Mouse (Mus musculus) hematopoietic stem cell, adult 5-6 weeks (primary cell): ENCODE measurements around the gene Robo1. TPM values are rescaled to one million over a fixed set of nuclear protein-coding genes. Genes with fewer than 3 reads are reported as not detected.
"Not testable (repeated sequence)": the region's sequence is repeated elsewhere in the genome, so short reads cannot be mapped to it uniquely, and the experiment has no call there.

Experiments
- ATAC-seq, 2 experiments: fragments of 125-278 bp in 1 of 2; replicated peaks in 1 of 2; 2 replicates each; pipeline ENCODE4 v1.8.0; 2016 to 2017; ENCODE audit warnings: inconsistent platforms in 2 of 2, mild to moderate bottlenecking in 2 of 2, moderate number of reproducible peaks in 2 of 2, low read depth in 1 of 2, moderate TSS enrichment in 1 of 2; ENCODE audit not compliant: low FRiP score in 2 of 2, poor library complexity in 2 of 2, severe bottlenecking in 2 of 2, insufficient read depth in 1 of 2, low TSS enrichment in 1 of 2
- total RNA-seq: library from RNA; stranded (forward); fragments of 172-1452, 232-1000 nt; gene quantifications from 2 replicates; pipeline ENCODE4 v1.2.3, GENCODE M21; 2017

Robo1 gene
- total RNA-seq, 1 experiment from 2014 or later, result 0.40 TPM

DNA sequence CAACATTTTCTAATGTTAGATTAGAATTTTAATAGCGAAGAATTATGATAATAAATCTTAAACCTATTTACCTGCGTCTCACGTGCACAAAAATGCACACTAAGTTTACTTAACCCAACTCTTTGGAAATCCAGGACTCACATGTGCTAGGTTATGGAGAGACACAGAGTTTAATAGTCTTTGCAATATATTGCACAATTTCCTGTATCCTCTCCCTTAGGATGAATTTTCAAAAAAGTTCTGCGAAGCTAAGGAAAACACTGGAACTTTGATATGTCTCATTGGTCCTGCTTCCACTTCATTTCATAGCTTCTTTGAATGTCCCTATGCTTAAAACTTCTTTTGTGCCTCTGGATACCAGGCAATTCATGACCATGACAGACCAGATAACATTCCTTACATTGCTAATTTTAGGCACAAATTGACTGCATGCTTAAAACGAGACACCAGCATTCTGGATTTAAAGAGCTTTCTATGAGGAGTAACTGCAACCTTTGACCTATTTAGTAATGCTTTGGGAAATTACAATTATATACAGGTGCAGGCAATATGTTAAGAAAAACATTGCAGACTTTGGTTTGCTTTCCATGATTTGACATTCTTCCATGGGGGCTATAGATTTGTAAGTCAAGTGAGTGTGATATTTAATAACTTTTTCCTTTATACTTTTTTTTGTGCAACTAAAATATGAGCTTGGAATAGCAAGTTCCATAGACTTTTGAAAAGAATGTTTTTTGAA lies 111.4 kb downstream of the Robo1 start:
- no peak for ATAC-seq

DNA sequence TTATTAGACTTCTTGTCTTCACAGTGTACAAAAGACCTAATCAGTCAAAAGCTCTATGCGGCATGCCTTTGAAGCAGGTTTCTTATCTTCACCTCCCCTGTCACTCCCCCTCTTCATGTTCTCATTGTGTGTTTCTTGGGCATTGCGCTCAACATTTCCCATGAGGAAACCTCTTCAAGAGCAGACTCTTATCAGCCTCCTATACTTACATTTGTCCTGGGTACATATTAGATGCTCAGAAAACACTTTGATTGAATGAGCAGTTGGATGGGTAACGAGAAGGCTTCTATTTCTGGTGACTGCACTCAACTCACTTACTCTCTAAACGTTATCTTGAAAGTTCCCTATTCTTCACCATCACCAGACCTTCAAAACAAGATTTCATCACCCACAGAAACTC lies 114.3 kb downstream of the Robo1 start:
- ATAC-seq, result no peak

DNA sequence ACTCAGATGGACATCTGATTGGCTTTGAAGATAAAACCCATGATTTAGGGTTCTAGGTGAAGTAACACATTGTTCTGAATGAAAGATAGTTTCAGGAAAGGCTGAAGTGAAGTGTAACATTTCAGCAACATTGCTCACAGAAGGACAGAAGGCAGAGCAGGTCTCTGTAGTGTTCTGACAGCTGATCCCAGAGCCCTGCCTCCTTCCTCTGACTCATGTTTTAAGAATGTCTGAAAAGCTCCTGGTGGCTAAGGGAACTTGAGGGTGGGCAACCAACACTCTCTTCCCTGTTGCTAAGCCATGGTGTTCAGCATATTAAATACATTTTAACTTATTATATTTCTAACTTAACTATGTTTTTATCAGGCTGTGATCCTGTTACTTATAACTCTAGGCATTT lies 126.3 kb downstream of the Robo1 start:
- ATAC-seq, result no peak

DNA sequence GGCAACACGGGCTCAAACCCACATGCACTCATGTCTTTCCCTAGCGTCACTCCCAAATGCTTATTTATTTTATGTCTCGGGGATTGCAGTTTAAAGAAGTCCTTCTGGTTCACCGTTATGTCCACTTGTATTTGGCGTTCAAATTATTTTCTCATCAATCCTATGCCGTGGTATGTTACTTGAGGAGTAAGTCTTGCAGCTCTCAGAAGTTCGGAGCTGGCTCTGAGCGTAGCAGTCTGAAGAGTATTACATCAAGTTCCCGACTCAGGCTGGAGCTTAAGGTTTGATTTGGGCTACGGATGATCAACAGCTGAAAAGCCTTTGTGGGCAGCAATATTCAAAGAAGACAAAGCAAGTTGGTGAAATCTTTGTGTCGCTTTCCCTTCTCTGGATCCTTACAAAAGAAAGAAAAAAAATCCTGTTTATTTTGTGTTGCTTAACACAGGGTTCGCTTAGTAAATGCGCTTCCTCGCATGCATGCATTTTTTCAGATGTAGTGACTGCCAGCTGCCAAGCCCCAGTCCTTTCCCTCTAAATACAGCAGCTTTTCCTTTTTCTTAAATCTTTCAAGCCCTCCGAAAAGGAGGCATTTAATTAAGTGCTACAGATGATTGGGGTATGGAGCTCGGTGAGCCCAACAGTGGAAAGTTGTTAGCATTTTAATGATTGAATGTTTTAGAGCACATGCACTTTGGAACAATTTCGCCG lies 136.5 kb downstream of the Robo1 start:
- ATAC-seq, result no peak

DNA sequence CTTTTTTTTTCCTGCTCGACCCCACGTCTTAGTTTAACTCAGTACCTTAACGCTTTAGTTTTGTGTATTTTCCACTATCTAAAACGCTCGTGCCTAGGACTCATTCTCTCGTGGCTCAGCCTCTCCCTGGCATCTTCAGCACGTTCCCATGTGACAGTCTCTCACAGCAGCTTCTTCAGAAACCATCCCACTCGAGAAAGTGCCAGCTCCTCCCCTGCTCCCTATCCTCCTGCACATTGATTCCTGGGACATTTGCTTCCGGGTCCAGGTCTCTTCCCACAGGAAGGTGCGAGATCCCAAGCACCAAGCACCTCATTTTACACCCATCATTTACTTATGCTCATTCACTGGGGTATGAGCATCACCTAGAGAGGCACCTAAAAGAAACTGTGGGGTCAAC lies 150.0 kb downstream of the Robo1 start:
- no peak for ATAC-seq

DNA sequence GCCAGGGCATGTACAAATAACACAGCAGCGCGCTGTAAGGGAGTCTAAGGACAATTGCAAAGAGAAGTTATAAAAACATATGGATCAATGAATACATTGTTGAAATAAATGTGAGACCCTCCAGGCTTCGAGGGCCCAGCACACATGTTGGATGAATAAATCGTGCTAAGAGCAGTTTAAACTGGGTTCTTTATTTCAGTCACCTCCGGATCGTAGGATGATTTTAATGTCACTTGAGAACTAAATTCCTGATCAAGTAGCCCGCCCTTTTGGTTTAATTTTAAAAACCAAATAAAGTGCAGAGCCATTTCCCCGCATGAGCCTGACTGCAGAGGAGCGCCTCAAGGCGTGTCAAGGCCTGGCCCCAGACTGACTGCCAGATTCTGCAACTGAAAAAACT lies 150.5 kb downstream of the Robo1 start:
- no peak for ATAC-seq

DNA sequence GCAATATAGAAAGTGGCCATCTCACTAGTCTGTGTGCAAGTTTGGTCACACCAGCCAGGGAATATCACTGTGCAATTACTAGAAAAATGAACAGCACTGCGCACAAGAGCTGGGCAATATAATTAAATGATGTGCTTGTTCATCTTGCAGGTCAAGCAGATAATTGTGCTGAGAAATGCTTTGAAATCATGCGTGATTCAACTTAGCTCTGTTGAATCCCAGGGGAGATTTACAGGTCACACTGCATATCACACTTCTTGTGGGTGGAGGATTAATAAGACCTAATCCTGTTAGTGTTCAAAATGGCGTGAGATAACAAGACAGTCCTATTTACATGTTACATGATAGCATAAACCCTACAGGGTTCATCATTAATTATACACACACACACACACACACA lies 157.6 kb downstream of the Robo1 start:
- no peak for ATAC-seq

DNA sequence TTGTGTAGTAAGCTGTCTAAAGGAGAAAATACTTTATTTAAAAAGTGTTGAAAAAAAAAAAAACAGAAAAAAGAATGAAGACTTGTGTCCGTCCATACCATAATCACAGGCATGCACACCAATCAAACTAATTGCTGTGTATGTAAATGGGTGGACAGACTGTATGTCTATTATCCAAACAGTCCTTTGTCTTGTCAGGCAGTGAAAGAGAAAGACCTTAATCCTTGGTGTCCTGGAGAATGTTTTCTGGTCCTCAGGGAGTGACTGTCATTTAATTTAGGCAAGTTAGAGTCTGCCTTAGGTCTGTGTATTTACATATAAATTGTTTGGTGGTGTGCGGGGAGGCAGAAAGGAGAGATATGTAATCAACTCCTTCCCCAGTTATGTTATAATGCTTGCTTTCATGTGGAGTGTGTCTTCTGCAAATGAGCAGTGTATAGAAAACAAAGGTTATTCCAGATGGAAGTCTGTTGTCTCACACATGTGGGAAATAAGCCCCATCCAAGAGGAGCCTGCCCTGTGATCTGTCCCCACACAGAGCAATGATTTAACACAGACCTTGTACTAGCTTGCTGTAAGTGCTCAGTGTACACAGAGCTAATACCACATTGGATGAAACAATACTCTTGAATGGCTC lies 162.0 kb downstream of the Robo1 start:
- no peak for ATAC-seq

DNA sequence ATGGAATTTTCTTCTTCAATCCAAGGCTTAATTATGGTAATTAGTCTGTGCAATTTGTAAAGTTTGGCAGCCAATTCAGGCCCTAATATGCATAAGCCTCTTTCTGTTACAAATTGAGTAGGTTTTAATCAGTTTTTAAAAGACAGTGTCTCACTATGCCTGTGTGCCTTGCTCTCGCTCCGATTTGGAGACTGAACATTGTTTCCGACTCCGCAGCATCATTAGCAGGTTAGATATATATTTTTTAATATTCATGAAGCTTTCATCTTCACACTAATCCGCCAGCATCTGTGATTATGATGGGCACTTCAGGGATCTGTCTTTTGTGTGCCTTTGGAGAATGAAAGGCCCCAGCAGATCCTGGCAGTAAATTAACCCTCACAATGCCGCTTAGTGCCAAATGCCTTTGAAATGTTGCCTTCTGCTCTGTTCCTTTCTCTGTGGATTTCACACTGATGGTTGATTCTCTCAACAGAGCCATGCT lies 202.7 kb downstream of the Robo1 start:
- no peak for ATAC-seq

DNA sequence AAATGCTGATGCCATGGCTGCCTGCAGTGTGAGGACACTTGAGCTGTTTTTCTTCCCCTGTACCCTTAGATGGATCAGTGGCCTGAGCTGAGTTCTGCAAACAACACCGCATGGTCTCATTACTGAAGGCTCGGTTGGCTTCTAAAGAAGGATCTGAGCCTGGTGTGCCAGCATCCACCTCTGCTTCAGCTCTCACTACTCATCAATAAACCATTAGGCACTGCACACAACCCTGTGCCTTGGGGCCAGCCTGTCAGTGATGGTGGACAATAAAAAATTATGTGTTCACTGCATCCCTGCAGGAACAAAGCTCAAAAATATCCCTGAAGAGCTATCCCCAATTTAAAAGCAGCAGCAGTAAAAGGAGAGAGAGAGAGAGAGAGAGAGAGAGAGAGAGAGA lies 223.2 kb downstream of the Robo1 start:
- no peak for ATAC-seq

DNA sequence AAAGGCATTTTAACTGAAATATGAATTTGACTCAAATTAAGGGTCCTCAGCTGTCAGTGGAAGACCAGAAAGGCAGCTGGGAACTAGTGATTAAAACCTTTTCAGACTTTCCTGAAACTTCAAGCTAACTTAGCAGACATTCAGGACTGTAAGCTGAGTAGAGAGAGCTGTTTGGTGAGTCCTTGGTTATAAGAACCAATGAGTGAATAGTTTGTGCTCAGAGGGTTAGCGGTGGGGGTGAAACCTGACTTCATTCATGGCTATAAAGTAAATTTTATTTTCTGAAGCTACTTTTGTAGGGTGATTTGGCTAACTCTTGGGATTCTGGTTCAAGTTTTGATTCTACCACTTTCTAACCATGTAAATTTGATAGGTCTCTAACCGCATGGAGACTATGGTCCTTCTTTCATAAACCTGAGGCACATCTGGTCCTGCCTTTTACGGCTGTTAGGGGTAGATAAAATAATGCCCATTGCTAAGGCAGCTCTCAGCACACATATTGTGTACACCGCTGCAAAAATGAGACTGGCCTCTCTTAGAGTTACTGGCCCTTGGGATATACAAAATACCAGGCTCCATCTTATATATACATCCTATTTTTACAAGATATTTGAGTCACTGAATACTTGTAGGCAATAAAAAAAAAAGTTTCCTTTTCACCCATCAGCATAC lies 225.9 kb downstream of the Robo1 start:
- ATAC-seq, result no peak

DNA sequence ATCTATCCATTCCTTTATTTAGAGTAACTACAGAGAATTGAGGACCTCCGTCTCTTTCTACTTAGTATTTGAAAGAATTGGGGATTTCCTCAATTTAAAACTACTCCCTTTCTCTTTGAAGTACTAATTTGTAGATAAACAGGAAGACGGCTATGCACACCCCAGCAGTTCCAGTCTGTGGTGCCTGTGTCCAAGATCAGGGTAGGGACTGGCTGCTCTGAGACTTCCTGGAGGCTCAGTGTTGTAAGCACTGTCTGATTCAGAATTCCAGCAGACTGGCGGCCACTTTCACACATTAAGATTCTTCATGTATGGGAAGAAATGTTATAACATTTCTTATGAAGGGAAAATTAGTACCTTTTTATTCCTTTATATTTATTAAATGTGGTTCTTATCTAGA lies 230.1 kb downstream of the Robo1 start:
- ATAC-seq, result no peak

DNA sequence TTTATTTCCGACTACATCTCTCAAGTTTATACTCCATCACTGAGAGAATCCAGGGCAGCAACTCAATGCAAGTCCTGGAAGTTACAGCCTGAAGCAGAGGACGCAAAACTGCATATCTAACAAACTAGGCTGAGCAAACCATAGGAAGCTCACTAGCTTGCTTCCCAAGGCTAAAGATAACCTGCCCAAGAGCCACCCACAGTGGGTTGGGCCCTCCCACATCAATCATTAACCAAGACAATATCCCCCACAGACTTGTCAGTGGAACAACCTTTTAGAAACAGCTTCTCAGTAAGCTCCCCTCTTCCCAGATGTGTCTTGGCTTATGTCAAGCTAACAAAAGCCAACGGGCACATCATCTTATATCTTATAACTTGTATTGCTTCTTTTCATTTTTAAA lies 235.8 kb downstream of the Robo1 start:
- ATAC-seq, result no peak

DNA sequence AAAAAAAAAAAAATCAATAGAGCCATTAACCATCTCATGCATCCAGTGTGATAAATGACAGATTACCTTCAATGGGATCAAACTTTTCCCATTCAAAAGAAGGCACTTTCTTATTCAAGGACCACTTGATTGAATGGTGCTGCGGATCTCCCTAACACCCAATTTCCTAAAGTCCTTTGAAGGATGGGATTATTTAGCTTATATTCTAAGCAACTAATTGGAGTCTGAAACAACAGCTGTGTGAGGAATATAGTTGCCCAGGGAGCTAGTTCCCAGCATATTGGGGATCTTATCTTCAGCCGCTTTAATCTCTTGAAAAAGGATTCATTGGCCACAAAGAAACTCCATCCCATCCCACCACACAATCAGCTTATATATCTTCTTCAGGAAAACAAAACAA lies 236.8 kb downstream of the Robo1 start:
- ATAC-seq, result no peak

DNA sequence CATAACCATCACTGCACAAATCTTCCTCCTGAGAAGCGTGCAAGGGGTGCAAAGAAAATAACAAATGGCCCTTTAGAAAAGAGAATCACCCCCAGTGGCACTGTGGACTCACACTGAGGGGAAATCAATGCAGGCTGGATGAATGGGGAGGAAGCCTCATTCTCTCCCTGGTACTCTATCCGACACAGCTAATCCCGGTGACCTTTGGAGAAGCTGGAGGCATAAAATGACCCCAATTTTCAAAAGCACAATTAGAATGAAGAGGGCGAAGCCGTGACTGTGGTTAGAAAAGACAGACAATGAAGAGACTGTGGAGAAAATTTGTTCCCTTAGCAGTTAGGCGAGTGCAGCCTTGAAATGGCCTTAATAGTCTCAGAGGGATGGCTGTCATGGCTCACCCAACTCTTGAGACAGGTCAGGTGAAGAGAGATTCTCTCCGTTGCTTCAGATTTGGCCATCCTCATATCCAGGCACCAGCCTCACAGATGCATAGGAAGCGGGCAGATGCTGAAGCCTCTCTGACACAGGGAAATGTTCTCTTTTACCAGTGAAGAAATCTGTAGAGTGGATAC lies 243.7 kb downstream of the Robo1 start:
- no peak for ATAC-seq

DNA sequence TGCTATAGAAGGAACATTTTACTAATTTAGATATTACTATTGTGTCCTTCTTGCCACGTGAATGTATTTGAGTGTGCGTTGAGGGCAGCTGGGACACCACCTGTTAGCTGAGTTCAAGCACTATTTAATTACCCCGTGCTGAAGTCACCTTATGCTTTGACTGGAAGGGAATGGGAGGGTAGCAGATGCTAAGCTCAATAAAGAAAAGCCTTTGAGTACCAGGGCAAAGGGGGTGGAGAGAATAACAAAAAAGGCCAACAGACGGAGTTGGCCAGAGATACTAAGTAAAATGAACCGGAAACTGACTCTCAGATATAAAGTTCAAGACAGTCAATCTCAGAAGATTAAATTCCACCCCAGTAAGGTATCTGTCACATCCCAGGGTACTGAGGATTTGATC lies 245.6 kb downstream of the Robo1 start:
- ATAC-seq, result no peak

DNA sequence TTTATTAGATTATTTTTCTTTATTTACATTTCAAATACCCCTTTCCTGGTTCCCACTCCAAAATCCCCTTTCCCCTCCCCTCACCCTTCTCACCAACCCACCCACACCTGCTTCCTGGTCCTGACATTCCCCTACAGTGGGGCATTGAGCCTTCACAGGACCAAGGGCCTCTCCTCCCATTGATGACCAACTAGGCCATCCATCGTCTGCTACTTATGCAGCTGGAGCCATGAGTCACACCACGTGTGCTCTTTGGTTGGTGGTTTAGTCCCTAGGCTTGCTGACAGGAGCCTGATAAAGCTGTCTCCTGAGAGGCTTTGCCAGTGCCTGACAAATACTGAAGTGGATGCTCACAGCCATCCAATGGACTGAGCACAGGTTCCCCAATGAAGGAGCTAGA lies 254.0 kb downstream of the Robo1 start:
- ATAC-seq, result not testable (repeated sequence)
